Mouse (Mus musculus) megakaryocyte, embryonic 14.5 days (primary cell): ENCODE measurements around the gene Ddx6. TPM values are rescaled to one million over a fixed set of nuclear protein-coding genes. Genes with fewer than 3 reads are reported as not detected.
"Not testable (repeated sequence)": the region's sequence is repeated elsewhere in the genome, so short reads cannot be mapped to it uniquely, and the experiment has no call there.

ENCODE experiments used
- H3K27me3 ChIP-seq: replicated peaks from 2 replicates; pipeline ENCODE3; 2012; ENCODE audit warnings: inconsistent platforms
- H3K36me3 ChIP-seq: replicated peaks from 2 replicates; pipeline ENCODE3; 2012; ENCODE audit warnings: low read length, inconsistent platforms, mixed read lengths
- H3K4me1 ChIP-seq: 2 replicates; pipeline ENCODE4 v1.6.1; 2012; ENCODE audit warnings: inconsistent platforms
- H3K4me3 ChIP-seq: replicated peaks from 2 replicates; pipeline ENCODE3; 2012; ENCODE audit warnings: moderate library complexity, mild to moderate bottlenecking, inconsistent platforms
- H3K9me3 ChIP-seq: 2 replicates; pipeline ENCODE4 v1.6.1; 2012; ENCODE audit warnings: inconsistent platforms
- FLI1 ChIP-seq: IDR thresholded peaks from 2 replicates; pipeline ENCODE4 v1.6.1; 2012; ENCODE audit warnings: low read length, inconsistent platforms, mixed read lengths
- GATA1 ChIP-seq: IDR thresholded peaks from 3 replicates; pipeline ENCODE4 v1.6.1; 2012; ENCODE audit warnings: mixed read lengths, low read length, inconsistent platforms, borderline replicate concordance
- polyA plus RNA-seq: library from polyadenylated mRNA; stranded (reverse); fragments of >175 nt; gene quantifications from 2 replicates; pipeline ENCODE4 v1.2.3, GENCODE M21; 2012; ENCODE audit warnings: low replicate concordance; ENCODE audit not compliant: insufficient read depth

Ddx6 gene
- polyA plus RNA-seq, 1 experiment = 10.8 TPM

DNA sequence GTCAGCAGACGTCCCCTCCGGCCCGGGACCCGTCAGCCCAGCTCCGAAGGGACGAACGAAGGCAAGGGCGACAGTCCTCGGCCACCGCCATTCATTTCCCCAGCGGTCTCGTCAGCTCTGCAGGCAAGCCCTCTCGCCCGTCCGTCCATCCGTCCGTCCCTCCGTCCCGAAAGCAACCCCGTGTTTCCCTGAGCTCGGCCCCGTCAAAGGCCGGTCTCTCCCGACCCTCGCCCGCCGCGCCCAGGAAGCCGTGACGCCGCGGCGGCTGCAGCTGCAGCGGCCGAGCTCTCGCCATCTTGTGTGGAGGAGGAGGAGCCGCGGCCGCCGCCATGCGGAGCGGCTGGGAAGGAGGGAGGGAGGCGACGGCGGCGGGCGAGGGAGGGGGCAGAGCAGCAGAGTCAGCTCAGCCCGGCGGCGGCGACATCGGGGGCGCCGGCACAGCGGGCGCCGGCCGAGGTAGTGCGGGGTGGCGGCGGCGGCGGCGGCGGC lies 358 bp upstream of the Ddx6 start:
- peaks cover 45% of the 10 kb centered on the region for H3K36me3 ChIP-seq
- no peaks in the 10 kb centered on the region for H3K27me3 ChIP-seq
- H3K4me3 ChIP-seq = peak overlapping the region; percentile 97
- TF ChIP-seq FLI1 (no peak), GATA1 (no peak)
- peaks cover 34% of the 10 kb centered on the region for H3K4me1 ChIP-seq
- no peaks in the 10 kb centered on the region for H3K9me3 ChIP-seq

DNA sequence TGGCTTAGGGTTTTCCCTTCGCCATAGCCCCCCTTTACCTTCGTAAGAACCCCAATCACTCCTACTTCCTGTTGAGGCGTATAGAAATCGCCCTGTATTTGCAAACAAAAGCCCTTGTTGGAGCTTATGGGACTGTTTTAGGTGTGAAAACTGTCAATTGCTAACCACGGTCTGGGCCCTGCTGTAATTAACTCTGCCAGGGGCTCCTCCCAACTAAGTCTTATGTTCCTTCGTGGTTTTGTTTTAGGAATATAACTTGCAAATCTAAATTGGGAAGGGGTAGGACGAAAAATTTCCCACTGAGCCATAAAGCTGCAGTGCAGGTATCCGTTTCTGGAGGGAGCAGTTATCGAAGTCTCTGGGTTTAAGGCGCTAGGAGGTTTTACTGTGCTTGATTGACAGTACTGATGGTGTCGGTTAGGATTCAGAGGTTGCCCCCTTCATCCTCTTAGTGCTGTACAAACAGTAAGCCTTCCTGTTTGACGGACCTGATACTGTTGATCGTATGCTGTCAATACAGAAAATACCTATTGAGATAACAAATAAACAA lies 999 bp downstream of the Ddx6 start:
- Histone ChIP-seq H3K36me3 (peaks cover 50% of the 10 kb centered on the region), H3K9me3 (no peaks in the 10 kb centered on the region), H3K4me1 (peaks cover 36% of the 10 kb centered on the region), H3K27me3 (no peaks in the 10 kb centered on the region), H3K4me3 (peak overlapping the region; percentile 97)
- no peak for TF ChIP-seq FLI1
- TF ChIP-seq GATA1 = no peak

DNA sequence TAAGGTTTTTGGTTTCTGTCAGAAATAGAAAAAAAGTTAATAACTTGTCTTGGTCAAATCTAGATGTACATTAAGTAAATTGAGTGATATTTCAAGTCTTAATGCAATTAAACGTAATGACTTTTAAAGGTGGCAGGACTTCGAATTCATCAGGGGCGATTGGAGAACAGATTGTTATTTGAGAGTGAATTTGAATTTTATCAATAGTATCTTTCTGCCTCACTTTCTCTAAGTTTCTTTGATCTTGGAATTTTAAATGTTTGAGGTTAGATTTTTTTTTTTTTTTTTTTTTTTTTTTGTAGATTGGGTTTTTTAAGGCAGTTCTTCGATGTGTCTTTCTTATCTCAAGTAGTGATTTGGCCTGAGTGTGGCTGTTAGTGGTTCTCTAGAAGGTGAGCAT lies 2.0 kb downstream of the Ddx6 start:
- Histone ChIP-seq H3K9me3 (no peaks in the 10 kb centered on the region), H3K27me3 (no peaks in the 10 kb centered on the region), H3K4me1 (peaks cover 39% of the 10 kb centered on the region), H3K36me3 (peaks cover 49% of the 10 kb centered on the region), H3K4me3 (no peak overlapping the region)
- TF ChIP-seq GATA1 (no peak), FLI1 (no peak)

DNA sequence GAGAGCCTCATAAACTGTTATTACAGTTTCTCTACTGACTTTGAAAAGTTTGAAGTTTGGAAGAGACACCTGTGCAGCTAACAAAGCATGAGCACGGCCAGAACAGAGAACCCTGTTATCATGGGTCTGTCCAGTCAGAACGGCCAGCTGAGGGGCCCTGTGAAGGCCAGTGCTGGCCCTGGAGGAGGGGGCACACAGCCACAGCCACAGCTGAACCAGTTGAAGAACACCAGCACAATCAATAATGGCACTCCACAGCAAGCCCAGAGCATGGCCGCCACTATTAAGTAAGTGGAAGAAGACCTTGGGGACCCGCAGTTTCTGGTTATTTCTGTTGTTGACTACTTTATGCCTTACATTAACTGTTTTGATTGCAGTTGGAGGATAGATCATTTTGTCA lies 2.6 kb downstream of the Ddx6 start:
- H3K27me3 ChIP-seq = no peaks in the 10 kb centered on the region
- TF ChIP-seq FLI1 = no peak
- TF ChIP-seq GATA1 = no peak
- H3K36me3 ChIP-seq = peaks cover 52% of the 10 kb centered on the region
- peaks cover 43% of the 10 kb centered on the region for H3K4me1 ChIP-seq
- peak overlapping the region; percentile 70 for H3K4me3 ChIP-seq
- H3K9me3 ChIP-seq = no peaks in the 10 kb centered on the region

DNA sequence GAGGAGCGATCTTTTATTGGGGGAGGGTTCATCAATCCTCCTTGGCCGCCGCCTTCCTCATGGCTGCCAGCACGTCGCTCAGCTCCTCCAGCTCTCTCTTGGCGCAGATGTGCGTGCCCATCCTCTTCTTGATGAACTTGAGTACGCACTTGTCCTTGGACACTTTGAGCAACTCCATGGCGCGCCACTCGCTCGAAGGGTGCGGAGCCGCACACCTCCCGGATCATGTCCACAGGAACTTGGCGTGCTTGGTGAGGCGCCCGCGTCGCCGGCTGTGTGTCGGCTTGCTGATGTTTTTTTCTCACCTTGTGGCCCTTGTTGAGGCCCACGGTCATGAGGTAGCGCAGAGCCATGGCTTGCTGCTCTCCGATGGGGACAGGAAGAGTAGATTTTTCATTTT lies 5.7 kb downstream of the Ddx6 start:
- Histone ChIP-seq H3K4me3 (no peak overlapping the region), H3K36me3 (peaks cover 81% of the 10 kb centered on the region), H3K4me1 (peaks cover 57% of the 10 kb centered on the region), H3K9me3 (no peaks in the 10 kb centered on the region), H3K27me3 (no peaks in the 10 kb centered on the region)
- no peak for TF ChIP-seq FLI1
- TF ChIP-seq GATA1 = no peak

DNA sequence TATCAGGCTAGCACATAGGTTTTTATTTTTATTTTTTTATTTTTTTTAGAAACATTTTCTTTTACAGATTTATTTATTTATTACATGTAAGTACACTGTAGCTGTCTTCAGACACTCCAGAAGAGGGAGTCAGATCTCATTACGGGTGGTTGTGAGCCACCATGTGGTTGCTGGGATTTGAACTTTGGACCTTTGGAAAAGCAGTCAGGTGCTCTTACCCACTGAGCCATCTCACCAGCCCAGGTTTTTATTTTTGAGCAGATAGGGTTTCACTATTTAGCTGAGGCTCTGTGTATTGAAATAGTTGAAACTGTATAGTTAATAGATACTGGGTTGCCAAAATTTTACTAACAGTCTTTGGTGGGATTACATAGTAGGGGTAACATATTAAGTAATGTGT lies 8.4 kb downstream of the Ddx6 start:
- not testable (repeated sequence) for H3K27me3 ChIP-seq, H3K9me3 ChIP-seq, H3K4me3 ChIP-seq
- Histone ChIP-seq H3K36me3 (peaks cover 96% of the 10 kb centered on the region), H3K4me1 (peaks cover 66% of the 10 kb centered on the region)

DNA sequence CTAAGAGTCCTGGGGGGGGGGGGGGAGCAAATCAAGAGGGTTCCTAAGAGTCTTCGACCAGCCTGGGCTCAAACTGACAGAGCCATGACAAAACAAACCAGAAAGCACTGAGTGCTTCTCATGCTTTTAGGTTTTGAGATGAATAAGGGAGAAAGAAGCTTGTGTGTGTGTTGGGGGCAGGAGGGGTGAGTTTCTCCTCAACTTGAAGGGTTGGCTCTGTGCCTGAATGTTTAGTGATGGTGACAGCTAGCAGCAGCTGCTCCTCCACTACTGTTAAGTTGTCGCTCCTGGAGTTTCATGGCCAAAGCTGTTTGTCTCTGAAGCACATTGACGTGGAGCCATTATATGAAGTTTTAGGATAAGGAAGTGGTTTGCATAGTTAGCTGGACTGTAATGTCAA lies 16.4 kb downstream of the Ddx6 start:
- TF ChIP-seq FLI1 (no peak), GATA1 (no peak)
- H3K27me3 ChIP-seq = no peaks in the 10 kb centered on the region
- H3K36me3 ChIP-seq = peaks cover 98% of the 10 kb centered on the region
- H3K4me3 ChIP-seq = no peak overlapping the region
- H3K4me1 ChIP-seq = peaks cover 48% of the 10 kb centered on the region
- no peaks in the 10 kb centered on the region for H3K9me3 ChIP-seq

DNA sequence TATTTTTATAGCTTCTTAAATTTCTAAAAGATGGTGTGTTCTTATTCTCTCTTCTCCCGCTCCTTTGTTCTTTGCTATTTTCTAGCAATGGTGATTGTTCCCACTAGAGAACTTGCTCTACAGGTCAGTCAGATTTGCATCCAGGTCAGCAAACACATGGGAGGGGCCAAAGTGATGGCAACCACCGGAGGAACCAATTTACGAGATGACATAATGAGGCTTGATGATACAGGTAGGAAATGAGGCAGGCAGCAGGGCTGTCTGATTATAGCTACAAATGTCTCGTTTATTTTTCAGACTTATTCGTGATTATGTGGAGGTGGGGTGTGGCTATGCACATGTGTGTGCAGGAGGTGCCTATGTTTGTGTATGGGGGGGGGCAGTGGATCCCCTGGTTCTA lies 19.7 kb downstream of the Ddx6 start:
- TF ChIP-seq FLI1 (no peak), GATA1 (no peak)
- Histone ChIP-seq H3K36me3 (peaks cover 97% of the 10 kb centered on the region), H3K27me3 (no peaks in the 10 kb centered on the region), H3K9me3 (no peaks in the 10 kb centered on the region), H3K4me3 (no peak overlapping the region), H3K4me1 (peaks cover 19% of the 10 kb centered on the region)

DNA sequence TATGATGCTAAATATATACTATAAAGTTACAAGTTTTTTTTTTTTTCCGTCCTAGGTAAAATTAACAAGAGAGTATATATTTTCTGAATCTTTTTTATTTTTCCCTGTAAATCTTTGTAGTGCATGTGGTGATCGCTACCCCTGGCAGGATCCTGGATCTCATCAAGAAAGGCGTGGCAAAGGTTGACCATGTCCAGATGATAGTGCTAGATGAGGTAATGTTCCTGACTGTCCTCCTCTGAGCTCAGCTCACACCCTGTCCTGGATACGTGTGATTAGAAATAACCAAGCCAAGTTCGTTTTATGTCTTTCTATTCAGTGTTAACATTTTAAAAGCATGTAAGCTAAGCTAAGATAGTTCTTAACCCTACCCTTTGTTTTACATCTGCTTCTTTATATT lies 21.6 kb downstream of the Ddx6 start:
- Histone ChIP-seq H3K4me1 (peaks cover 6% of the 10 kb centered on the region), H3K27me3 (no peaks in the 10 kb centered on the region), H3K9me3 (no peaks in the 10 kb centered on the region), H3K36me3 (peaks cover 99% of the 10 kb centered on the region), H3K4me3 (no peak overlapping the region)
- no peak for TF ChIP-seq FLI1
- no peak for TF ChIP-seq GATA1

DNA sequence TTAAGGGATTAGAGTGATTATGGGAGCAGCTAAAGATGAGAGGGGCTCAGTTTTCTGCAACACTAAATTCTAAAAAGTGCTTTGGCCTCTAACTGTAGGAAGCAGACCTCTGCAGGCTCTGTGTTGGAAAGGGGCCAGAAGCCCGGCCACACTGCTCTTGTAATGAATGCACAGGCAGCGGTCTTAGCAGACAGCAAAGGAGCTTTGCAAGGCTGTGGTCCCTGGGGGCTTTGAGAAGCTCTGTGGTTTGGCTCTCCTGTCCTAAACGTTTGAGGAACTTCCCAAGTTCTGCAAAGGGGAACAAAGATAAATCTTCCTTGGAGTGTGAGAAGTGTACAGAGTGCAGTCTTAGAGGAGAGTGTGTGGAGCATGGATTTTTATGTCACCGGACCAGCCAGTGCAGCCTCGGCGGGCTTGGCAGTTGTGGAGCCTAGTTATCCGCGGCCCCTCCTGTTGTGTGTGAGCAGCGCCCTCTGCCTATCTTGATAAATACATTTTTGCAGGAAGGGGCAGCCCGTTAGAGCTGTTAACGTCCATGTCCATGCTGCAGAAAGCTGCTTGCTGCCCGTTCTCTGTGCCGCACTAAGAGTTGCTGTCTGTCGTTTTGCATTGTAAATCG lies 33.0 kb downstream of the Ddx6 start:
- Histone ChIP-seq H3K4me1 (peaks cover 7% of the 10 kb centered on the region; the same call in 1 of the 2 replicates), H3K4me3 (no peak overlapping the region), H3K36me3 (peaks cover 65% of the 10 kb centered on the region), H3K27me3 (no peaks in the 10 kb centered on the region), H3K9me3 (no peaks in the 10 kb centered on the region)
- TF ChIP-seq FLI1 (no peak), GATA1 (no peak)

DNA sequence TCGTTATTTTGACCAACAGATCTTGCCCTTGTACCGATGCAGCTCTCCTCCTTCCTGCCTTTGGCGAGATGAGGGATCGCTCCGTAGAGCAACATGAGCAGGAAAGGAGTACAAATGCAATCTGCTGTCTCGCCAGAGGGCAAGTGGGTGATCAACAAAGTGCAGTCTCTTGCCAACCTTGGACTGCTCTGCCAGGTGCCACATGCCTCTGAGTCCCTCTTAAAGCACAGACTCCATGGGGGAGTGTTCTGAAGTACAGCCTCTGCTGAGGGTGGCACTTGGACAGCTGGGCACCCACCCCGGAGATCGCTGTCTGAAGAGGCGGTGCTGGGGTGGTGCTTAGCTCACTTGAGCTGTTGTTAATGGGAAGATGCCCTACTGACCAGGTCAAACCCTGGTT lies 34.0 kb downstream of the Ddx6 start:
- H3K9me3 ChIP-seq, H3K27me3 ChIP-seq, H3K4me3 ChIP-seq, H3K4me1 ChIP-seq: not testable (repeated sequence)
- H3K36me3 ChIP-seq = peaks cover 55% of the 10 kb centered on the region

DNA sequence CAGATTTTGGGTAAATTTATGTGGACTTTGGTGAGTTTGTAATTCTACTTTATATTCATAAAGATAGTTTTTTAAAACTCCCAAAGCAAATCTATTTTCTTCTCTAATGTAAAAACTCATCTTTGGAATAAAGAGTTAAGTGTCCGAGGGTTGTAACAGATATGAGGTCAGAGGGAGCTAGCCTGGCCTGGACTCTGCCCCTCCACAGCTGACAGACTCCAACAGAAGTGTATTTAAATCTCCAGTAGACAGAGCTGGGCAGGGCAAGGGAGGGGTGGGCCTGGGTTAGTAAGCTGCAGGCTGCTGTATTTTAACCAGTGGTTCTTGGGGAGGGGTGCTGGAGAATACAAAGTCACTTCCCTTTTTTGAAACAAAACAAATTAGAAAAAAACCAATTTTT lies 35.3 kb downstream of the Ddx6 start:
- H3K4me3 ChIP-seq, H3K4me1 ChIP-seq, H3K27me3 ChIP-seq, H3K9me3 ChIP-seq: not testable (repeated sequence)
- peaks cover 42% of the 10 kb centered on the region for H3K36me3 ChIP-seq
